Mouse (Mus musculus): Measurements from ENCODE around the gene Smad3.

DNA sequence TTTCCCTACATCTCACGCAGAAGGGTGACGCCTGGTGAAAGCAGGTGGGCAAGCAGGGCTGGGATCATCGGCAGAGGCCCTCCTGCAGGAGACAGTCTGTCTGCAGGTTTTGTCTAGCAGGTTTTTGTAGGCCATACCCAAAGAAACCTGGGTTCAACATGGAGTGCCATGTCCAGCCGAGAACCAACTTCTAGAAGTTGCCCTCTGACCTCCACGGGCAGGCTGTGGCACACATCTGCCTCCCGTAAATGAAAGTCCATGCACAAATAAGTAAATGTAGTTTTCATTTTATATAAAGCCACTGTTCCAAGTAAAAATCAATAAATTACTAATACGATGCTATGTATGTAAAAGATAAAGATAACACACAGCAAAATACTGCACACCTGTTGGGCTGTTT is 3.0 kb upstream of the Smad3 start:
- TF ChIP-seq CTCF (IDR thresholded peaks at IDR 0.05; ENCODE audit: insufficient read depth, low read depth, low read length) (no peak), POLR2A (IDR thresholded peaks at IDR 0.05; ENCODE audit: insufficient read depth, low read depth, low read length) (no peak)
